Mouse (Mus musculus) lung, adult 2 months (tissue): Measurements from ENCODE around the gene Kifc3.

Experiments used
- CTCF ChIP-seq: fragments of 200-500 bp; IDR thresholded peaks from 2 replicates; pipeline ENCODE4 v1.5.1; 2011; ENCODE audit warnings: mild to moderate bottlenecking, low read length, control low read depth; ENCODE audit not compliant: insufficient read depth
- POLR2A ChIP-seq: fragments of 200-500 bp; IDR thresholded peaks from 2 replicates; pipeline ENCODE4 v1.6.1; 2011; ENCODE audit warnings: low read depth, mild to moderate bottlenecking, control low read depth, low read length, borderline replicate concordance; ENCODE audit errors: extremely low read depth

DNA sequence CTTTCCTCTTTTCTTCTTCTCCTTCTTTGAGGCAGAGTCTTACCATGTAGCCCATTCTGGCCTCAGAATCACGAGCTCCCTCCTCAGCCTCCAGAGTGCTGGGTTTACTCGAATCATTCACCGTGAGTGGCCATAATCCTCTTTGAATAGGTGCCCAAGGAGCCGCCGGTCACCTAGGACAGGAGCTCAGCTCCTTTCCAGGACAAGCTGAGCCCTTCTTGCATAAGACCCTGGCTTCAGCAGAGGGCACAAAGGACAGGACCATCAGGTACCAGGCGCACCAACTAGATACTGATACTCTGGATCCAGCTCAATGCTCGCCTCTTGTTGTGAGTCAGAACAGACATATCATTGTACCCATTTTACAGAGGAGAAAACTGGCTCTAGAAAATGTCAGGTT lies 36.2 kb downstream of the Kifc3 start:
- TF ChIP-seq POLR2A (no peak), CTCF (no peak)
